Mouse (Mus musculus): Measurements from ENCODE around the gene Etv3.

DNA sequence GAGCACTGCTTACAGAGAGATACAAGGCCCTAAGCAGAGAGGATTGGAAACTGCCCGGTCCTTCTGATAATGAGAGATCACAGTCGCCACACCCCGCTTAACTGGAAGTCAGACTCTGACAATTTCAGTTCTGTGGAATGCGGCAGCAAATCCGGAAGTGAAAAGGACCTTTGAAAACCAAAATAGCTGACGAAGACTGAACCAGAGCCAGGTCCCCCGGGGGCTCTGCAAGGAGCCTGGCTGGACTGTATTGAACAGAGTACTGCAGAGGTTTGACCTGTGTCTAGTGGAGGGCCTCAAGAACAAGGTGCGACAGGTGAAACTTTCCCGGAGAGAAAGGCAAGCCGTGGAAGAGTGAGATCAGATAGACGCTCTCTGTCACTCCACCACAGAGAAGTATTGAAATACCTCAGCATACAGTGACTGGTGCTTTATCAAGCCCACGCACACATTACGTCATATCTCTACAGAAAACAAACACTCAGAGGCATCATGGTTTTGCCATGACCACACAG, 9.6 kb upstream of the Etv3 start:
- no peak for TF ChIP-seq CTCF (IDR thresholded peaks at IDR 0.05; ENCODE audit: low read depth, low read length)
- no peak for TF ChIP-seq TAL1 (conservative IDR thresholded peaks at IDR 0.05; ENCODE audit: low read depth, low read length)
